Mouse (Mus musculus) naive thymus-derived CD4-positive, alpha-beta T cell, adult 2 months (primary cell): Measurements from ENCODE around the gene Rnase1.
A peak's percentile ranks its signal among the peaks of the same experiment; 100 is the strongest.
"Not testable (repeated sequence)": the region's sequence is repeated elsewhere in the genome, so short reads cannot be mapped to it uniquely, and the experiment has no call there.

Experiments used
- DNase-seq: peaks from one replicate; pipeline ENCODE4 v3.0.0-alpha.2; 2011; ENCODE audit warnings: low read depth

The Rnase1 gene

GRCm38 (mm10) chr14:51146685-51147084 lies at the start of gene Rnase1:
Gene Rnase1 (minus strand): TSS chr14:51146785.
- no peak for DNase-seq

- no peak for DNase-seq
Measured at GRCm38 (mm10) chr14:51195681-51196080, 49.1 kb upstream of the Rnase1 start.

GRCm38 (mm10) chr14:51181051-51181450 lies 34.5 kb upstream of the Rnase1 start:
- not testable (repeated sequence) for DNase-seq

DNA sequence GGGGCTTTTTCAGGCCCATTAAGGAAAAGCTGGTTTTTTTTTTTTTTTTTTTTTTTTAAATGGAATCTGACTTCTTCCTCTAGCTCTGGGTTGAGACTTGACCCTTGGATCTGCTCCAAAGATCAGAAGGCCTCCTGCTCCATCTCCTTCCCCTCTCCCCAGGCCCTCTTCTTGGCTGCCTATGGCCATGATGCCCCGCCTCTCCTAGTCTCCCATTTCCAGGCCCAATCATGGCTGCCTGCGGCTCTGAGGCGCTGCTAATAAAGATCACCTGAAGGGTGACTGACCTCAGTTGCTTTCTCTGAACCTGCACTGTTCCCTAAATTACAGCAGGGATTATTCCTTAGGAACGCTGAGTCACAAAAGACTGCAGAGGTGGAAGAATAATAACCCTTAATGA lies 27.3 kb upstream of the Rnase1 start:
- no peak for DNase-seq

- DNase-seq, result not testable (repeated sequence)
Measured at GRCm38 (mm10) chr14:51172947-51173346, 26.4 kb upstream of the Rnase1 start.

DNA sequence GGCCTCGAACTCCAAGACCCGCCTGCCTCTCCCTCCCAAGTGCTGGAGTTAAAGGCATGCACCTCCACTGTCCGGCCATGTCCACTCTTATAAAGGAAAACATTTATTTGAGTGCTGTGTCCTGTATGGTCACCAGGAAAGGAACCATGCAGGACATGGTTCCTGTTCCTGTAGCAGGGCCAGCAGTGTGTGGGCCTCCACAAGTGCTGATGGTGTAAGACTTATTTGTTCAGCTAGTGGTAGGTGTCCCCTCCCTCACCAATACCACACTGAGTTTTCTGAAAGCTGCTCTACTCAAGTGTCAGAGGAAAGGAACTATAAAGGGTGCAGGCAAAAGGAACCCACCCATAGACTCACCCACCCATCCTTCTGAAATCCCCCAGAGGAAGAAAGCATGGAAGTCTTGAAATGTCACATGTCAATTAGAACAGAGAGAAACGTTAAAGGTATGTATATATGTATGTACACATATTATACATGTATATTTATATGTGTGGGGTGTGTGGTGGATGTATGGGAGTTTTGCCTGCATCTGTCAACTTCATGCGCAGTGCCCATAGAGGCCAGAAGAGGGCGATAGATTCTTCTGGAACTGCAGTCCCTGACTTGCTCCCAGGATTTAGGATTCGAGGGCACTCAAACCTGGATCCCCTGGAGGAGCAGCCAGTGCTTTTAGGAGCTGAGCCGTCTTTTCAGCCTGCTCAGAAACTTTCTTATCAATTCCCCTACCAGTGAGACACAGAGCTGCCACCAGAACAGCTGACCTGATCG lies 25.7 kb upstream of the Rnase1 start:
- DNase-seq, result peak; percentile 6

GRCm38 (mm10) chr14:51166068-51166467 lies 19.5 kb upstream of the Rnase1 start:
- DNase-seq, result no peak

DNA sequence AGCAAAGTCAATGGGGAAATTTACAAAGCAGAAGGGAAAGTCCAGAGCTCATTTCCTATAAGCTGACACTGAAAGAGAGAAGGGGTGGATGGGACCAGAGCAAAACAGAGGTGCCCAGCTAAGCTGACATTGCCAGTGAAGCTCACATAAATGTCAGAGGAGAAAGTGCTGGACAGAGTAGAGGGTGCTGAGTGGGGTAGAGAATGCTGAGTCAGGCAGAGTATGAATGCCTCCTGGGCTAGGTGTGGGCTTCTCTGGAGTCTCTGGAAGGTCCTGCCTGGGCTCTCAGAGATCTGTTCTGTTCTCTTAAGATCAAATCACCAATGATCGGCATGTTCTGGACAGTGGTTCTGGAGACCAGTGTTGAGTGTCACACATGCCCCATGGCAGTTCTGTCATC lies 18.9 kb upstream of the Rnase1 start:
- DNase-seq, result no peak

GRCm38 (mm10) chr14:51163323-51163722 lies 16.7 kb upstream of the Rnase1 start:
- not testable (repeated sequence) for DNase-seq

DNA sequence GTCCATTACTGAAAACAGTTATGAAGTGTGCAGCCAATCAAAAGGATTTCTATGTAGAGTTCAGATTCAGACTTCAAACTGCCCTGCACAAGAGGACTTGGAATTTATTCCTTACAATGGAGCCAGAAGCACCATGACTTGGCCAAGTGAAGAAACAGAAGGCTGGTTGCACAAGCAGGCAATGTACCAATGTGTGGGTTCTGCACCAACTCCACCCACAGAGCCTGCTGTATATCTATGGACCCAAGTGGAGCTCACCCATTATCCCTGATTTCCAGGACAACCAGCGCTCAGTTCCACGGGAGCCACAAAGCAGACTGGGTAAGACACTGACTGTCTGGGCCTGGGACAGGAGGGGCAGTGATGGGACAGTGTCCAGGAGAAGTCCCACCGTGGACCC lies 15.4 kb upstream of the Rnase1 start, which contains the start of gene Rnase2b:
Gene Rnase2b, plus strand, starts transcription at position 285 of the 400 bp plus-strand sequence.
- DNase-seq, result not testable (repeated sequence)

GRCm38 (mm10) chr14:51157072-51157471 lies 10.5 kb upstream of the Rnase1 start:
- no peak for DNase-seq

DNA sequence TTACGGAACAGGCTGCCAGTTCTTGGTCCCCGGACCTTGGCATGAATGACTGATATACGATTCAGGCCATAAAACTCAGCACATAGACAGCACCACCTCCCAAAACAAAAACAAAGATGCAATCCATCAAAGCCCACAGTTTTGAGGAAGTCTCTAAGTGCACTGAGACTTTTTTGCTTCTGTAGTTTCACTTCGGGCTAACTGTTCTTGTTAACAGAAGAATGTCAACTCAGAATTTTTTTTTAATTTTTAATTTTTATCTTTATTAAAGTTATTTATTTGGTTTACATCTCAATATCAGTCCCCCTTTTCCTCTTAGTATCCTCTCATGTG lies 10.1 kb upstream of the Rnase1 start:
- no peak for DNase-seq

DNA sequence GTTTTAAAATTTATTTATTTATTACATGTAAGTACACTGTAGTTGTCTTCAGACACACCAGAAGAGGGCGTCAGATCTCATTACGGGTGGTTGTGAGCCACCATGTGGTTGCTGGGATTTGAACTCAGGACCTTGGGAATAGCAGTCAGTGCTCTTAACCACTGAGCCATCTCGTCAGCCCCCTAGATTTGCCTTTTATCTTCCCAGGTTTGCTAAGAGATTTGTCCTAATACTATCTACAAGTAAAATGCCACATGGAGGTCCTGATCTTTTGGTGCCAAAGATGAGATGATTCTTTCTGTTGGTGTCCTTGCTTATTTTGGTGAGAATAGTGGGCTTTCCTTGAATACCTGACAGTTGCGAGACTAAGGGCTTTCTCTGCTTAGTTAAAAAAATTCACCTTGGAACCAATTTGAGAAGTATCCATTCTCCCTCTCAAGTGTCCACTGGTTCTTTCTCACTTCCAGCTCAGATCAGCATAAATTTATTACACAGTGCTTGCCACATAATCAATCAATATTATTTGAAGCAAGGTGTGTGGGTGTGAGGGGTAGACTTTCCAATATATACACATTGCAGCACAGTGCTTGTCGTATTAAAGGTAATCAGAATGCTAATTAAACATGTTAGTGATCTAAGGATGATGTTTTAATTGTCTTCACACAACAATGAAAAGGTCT lies 9.6 kb upstream of the Rnase1 start:
- no peak for DNase-seq

GRCm38 (mm10) chr14:51152249-51152870 lies 5.8 kb upstream of the Rnase1 start:
- no peak for DNase-seq

DNA sequence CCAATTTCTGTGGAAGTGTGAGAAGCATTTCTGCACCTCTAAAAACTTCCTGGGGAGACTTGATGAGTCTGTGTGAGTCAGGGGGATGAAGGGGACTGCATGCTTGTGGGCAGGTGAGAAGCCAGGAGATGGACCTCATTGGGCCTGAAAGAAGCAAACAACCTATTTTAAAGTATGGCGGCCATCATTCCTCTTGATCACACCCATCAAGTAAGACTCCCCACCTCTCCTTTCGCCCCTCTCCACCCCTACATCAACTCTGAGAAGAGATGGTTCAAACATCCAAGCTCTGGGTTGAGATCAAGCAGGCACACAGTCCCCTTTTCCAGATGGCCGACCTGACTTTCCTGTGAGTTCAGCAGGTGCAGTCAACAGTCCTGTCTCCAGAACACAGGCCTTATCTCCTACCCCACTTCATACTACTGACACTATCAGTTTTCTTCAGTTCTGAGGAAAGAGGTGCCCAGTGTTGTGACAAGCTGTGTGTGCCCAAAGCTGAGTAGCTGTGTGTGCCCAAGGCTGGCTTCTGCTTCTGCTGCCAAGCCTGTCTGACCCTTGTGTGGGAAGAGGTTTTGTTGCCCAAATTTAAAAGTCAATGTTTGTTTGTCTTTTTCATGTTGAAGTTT lies 3.7 kb upstream of the Rnase1 start:
- DNase-seq, result no peak

DNA sequence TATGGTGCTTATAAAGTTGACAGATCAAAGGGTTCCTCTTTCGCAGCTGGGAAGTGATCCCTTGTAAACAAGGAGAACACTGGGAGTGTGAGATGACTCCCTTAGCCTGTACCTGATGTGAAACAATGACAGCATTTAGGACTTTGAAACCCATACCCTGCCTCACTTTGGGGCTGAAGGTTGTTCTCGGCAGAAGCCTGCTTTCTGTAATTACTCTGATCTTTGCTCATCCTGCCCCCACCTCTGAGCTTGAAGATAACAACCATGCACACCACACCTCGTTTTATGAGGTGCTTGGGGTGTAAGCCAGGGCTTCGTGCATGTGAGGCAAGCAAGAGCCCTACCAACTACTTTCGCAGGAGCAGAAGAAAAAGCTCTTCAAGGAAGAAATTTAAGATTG lies 2.6 kb upstream of the Rnase1 start:
- DNase-seq, result no peak

GRCm38 (mm10) chr14:51148006-51148405 lies 1.4 kb upstream of the Rnase1 start:
- DNase-seq, result no peak

GRCm38 (mm10) chr14:51145521-51145920 lies 1.1 kb downstream of the Rnase1 start:
- DNase-seq, result no peak

- no peak for DNase-seq
Measured at GRCm38 (mm10) chr14:51144451-51144850, 2.1 kb downstream of the Rnase1 start.

DNA sequence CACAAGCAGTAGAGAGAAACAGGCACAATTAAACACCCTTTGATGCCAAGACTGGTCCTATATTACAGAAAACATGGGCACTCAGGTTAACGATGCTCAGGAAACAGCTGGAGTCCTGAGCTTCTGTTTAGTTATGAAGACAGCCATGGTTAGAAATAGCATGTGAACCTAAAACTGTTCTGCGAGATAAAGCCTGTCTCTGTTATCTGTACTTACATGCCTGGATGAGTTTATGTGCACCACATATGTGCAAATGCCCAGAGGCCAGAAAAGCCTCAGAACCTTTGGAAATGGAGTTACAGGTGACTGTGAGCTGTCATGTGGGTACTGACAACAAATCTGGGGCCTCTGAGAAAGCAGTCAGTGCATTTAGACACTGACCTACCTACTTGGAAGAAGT lies 2.6 kb downstream of the Rnase1 start:
- DNase-seq, result no peak

DNA sequence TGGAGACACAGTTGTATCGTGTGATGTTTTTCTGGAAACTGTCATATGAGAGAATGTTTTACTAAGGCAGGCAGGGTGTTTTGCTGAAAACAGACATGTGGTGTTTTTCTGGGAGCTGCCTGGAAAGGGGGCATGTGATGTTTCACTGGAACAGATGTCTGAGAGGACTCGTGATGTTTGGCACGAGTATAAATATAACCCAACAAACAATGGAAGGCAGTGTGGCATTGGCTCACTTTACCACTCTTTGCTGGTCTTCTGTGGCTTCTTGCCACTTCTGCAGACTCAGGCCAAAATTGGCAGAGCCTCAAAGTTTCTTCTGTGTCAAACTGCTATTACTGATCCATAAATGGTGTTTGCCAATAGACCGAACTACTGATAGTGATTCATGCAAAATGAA lies 3.3 kb downstream of the Rnase1 start:
- no peak for DNase-seq

GRCm38 (mm10) chr14:51142568-51142967 lies 4.0 kb downstream of the Rnase1 start:
- DNase-seq, result no peak

DNA sequence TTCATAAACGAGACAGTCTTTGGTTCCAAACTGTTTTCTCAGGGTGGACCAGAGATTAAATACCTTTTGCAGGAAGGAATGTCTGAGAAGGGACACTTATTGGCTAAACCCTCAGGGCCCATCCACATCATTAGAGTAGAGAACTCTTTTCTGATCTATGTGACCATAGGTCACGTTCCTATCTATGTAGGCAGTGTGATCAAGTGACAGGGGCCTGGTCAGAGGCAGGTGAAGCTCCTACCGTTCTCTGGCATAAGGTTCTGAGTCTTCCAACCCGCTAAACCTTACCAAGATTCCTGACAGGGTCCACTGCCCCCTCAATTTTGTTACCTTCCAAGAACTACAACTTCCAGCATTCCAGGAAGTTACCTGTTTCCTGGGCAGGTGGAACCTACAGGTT lies 4.5 kb downstream of the Rnase1 start:
- no peak for DNase-seq
